Mouse (Mus musculus) heart, embryonic 11.5 days (tissue): ENCODE data around the gene Depdc1b. TPM values are rescaled to one million over a fixed set of nuclear protein-coding genes. Genes with fewer than 3 reads are reported as not detected.

ENCODE experiments used
- ATAC-seq: fragments of 200-750 bp; cut with Nextera tagmentation; replicated peaks from 2 replicates; pipeline ENCODE4 v1.8.0; 2017; ENCODE audit warnings: moderate library complexity; ENCODE audit not compliant: insufficient number of reproducible peaks, low FRiP score, low TSS enrichment
- H3K27ac ChIP-seq: fragments of 300-500 bp; sonication (generic); 2 replicates; pipeline ENCODE4 v1.5.1; 2014; ENCODE audit warnings: mild to moderate bottlenecking, low read depth, low read length
- H3K27me3 ChIP-seq: fragments of 300-500 bp; sonication (generic); 2 replicates; pipeline ENCODE4 v1.6.1; 2014; ENCODE audit warnings: mild to moderate bottlenecking, low read length, mixed read lengths; ENCODE audit not compliant: control insufficient read depth, insufficient read depth
- H3K36me3 ChIP-seq: fragments of 300-500 bp; sonication (generic); 2 replicates; pipeline ENCODE4 v1.6.1; 2014; ENCODE audit warnings: mild to moderate bottlenecking, low read length, moderate library complexity, mixed read lengths; ENCODE audit not compliant: control insufficient read depth, insufficient read depth
- H3K4me1 ChIP-seq: fragments of 300-500 bp; sonication (generic); 2 replicates; pipeline ENCODE4 v1.6.1; 2014; ENCODE audit warnings: low read length; ENCODE audit not compliant: control insufficient read depth, insufficient read depth
- H3K4me2 ChIP-seq: fragments of 300-500 bp; sonication (generic); 2 replicates; pipeline ENCODE4 v1.6.1; 2014; ENCODE audit warnings: mild to moderate bottlenecking, moderate library complexity
- H3K4me3 ChIP-seq: fragments of 300-500 bp; sonication (generic); 2 replicates; pipeline ENCODE4 v1.5.1; 2014; ENCODE audit warnings: low read depth, low read length
- H3K9ac ChIP-seq: fragments of 300-500 bp; sonication (generic); 2 replicates; pipeline ENCODE4 v1.6.1; 2014; ENCODE audit warnings: mild to moderate bottlenecking, low read depth, low read length, moderate library complexity
- H3K9me3 ChIP-seq: fragments of 300-500 bp; sonication (generic); replicated peaks from 2 replicates; pipeline ENCODE4 v1.6.1; 2016; ENCODE audit warnings: low read length; ENCODE audit not compliant: control insufficient read depth
- WGBS: fragments of 180-500 bp; shearing (Covaris S2); extraction: QIAGEN DNeasy Blood & Tissue Kit; methylation state at CpG from one replicate; pipeline ENCODE4 v1.1.7; 2014; ENCODE audit not compliant: insufficient replicate concordance; 5-methylcytosine and 5-hydroxymethylcytosine counted together
- polyA plus RNA-seq: library from polyadenylated mRNA; unstranded; fragments of >200 nt; fragmentation: Nextera tagmentation; extraction: Ambion mirVana; gene quantifications from 2 replicates; pipeline ENCODE4 v1.2.1, GENCODE M21; 2014

Depdc1b gene
- polyA plus RNA-seq, 1 experiment from 2014 or later = 6.7 TPM

DNA sequence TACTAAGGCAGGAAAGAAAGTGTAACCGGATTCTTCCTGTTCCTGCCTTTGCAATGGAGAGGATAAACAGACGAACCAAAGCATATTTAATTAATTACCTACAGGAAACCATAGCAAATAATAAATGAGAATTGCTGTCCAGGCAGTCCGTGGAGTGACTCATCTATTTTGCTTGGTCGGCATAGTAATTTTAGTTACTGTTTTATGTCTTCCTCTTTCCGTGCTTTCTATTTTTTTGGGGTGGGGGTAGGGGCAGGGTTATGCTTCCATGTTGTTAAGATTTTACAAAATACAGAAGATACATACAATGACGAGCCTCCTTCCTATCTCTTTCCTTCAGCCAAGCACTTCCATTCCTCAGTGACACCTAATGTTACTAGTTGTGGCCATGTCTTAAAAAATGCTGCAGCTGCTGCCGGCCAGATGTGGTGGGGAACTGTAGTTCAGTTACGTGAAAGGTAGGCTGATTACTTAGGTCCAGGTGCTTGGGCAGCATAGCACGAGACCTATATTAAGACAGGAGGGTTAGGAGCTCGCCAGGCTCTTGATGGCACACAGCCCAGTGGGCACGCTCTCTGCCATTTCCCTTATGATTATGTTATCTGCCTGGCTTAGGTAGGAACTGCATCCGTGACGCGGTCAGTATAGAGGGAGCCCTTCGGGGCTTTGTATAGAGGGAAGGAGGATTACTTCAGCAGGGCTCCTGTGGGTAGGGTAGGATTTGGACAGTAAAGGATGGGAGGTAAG, 19.3 kb downstream of the Depdc1b start:
- Histone ChIP-seq H3K36me3 (no peaks in the 10 kb centered on the region), H3K9me3 (no peaks in the 10 kb centered on the region), H3K4me1 (no peaks in the 10 kb centered on the region), H3K27ac (no peak overlapping the region), H3K4me2 (no peak overlapping the region), H3K4me3 (no peak overlapping the region), H3K27me3 (no peaks in the 10 kb centered on the region), H3K9ac (no peak overlapping the region)
- ATAC-seq = no peak; the same call in 1 of the 2 replicates
- 78% methylated on average over 15 of the region's 15 CpGs for WGBS

DNA sequence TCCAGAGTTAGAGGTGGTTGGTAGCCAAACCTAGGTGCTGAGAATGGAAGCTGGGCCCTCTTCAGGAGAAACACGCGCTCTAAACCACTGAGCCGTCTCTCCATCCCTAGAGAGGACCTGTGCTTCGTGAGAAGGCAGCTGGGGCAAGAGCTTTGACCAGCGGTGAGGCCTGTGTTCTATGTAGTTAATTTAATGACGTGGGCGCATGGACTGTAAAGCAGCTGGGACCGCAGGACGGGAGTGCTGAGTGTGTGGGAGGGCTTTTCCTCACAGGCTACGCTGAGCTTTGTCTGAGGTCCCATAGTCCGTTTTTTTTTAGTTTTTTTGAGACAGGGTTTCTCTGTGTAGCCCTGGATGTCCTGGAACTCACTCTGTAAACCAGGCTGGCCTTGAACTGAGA, 20.1 kb downstream of the Depdc1b start:
- Histone ChIP-seq H3K4me1 (no peaks in the 10 kb centered on the region), H3K9ac (no peak overlapping the region), H3K9me3 (no peaks in the 10 kb centered on the region), H3K4me2 (no peak overlapping the region), H3K27me3 (no peaks in the 10 kb centered on the region), H3K27ac (no peak overlapping the region), H3K36me3 (no peaks in the 10 kb centered on the region), H3K4me3 (no peak overlapping the region)
- no peak for ATAC-seq
- WGBS = 92% methylated on average over 11 of the region's 11 CpGs

DNA sequence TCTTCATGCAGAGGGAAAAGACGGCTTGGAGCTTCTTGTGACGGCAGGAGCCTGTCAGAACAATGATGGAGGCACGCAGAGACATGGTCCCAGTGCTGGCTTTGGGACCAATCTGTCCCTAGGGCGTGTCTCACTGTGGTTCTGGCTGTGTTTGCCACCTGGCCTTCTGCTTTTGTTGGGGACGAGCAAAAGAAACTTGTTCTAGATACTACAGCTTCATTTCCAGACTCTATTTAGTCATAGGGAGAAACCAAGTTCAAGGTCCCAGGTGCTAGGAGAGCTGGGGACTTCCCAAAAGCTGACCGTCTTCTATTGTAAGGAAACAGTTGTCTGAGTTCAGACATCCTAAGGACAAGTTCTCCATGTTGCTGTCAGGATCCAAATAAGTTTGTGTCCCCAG, 21.2 kb downstream of the Depdc1b start:
- 89% methylated on average over 6 of the region's 6 CpGs for WGBS
- no peak for ATAC-seq
- Histone ChIP-seq H3K9ac (no peak overlapping the region), H3K9me3 (no peaks in the 10 kb centered on the region), H3K4me2 (no peak overlapping the region), H3K27me3 (no peaks in the 10 kb centered on the region), H3K36me3 (no peaks in the 10 kb centered on the region), H3K4me1 (no peaks in the 10 kb centered on the region), H3K27ac (no peak overlapping the region), H3K4me3 (no peak overlapping the region)

DNA sequence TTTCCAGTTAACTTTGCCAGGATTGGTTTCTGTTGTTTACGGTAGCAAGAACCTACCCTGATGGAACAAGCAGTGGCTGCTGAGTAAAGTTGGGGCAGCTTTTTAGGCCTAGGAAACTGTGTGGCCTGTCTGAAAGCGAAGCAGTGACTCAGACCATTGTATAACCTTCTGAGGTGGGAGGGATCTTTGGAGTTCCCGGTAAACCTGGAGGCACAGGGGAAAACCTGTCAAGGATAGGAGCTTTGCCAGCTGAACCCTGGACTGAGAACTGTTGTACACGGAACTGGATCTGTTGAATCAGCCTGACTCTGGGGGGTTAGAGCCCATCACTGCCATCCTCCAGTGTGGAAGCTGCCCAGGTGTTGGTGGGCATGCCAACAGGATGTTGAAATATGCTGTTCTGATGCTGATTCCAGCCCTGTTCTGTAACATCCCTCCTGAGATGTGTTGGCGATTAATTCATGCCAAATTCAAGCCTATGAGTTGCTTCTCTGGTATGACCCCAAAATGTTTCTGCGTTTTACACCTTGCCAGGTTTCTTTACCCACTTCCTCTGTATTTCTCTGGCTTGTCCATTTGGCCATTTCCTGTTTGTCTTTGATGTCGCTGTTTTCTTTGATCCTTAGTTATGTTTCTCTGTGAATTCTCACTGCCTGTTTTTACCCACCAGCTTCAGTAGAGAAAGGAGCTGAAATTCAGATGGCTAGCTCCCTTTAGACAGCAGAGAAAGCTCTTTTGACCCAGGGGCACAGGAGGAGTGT, 22.1 kb downstream of the Depdc1b start:
- 73% methylated on average over 7 of the region's 7 CpGs for WGBS
- H3K27ac ChIP-seq = no peak overlapping the region
- no peak overlapping the region for H3K4me2 ChIP-seq
- H3K9ac ChIP-seq = no peak overlapping the region
- H3K4me1 ChIP-seq = no peaks in the 10 kb centered on the region
- no peaks in the 10 kb centered on the region for H3K27me3 ChIP-seq
- no peak overlapping the region for H3K4me3 ChIP-seq
- ATAC-seq = no peak
- no peaks in the 10 kb centered on the region for H3K36me3 ChIP-seq
- no peaks in the 10 kb centered on the region for H3K9me3 ChIP-seq

DNA sequence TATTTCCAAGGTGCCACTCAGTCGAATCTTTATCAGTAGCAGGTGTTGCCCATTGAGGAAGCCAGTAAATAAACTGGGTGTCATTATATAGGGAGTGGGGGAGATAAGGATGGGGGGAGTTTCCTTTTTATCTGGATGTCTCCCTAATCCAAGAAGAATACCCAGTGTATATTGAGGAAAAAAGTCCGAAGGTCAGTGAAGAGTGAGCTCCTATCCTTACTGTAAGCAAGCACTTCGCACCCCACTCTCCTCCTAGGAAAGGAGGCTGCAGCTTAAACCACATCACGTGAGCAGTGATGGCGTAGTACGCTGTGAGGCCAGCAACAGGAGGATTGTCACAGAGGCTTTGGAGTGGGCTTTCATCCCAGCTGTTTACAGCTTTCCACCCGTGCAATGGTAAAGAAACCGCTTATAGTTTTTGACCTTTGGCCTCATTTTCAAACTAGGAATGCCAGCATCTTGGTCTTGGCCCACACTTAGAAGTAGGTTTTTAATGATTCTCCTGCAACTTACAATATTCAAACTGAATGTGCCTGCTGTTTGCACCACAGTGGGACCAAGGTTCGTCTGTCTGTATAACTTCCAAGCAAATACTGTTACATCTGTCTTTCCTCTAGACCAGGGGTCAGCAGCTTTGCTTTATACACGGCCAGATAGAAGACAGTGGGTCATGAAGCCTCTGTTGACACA, 23.9 kb downstream of the Depdc1b start:
- H3K4me2 ChIP-seq = no peak overlapping the region
- no peaks in the 10 kb centered on the region for H3K36me3 ChIP-seq
- WGBS = 80% methylated on average over 10 of the region's 10 CpGs
- ATAC-seq = no peak
- no peaks in the 10 kb centered on the region for H3K9me3 ChIP-seq
- H3K27me3 ChIP-seq = no peaks in the 10 kb centered on the region
- H3K27ac ChIP-seq = no peak overlapping the region
- no peak overlapping the region for H3K9ac ChIP-seq
- H3K4me3 ChIP-seq = no peak overlapping the region
- H3K4me1 ChIP-seq = no peaks in the 10 kb centered on the region

DNA sequence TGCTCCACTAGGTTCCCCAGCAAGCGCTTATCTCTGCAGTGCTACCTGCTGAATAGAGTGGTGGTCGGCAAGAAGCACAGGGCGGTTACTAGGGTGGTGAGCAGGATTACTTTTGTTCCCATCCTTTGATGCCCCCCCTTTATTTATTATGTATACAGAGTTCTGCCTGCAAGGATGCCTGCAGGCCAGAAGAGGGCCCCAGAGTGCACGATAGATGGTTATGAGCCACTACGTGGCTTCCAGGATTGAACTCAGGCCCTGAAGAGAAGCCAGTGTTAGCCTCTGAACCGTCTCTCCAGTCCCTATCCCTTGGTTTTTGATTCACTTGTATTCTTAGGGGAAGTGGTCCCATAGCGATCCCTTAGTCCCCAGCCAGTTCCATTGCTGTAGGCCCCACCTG, 25.5 kb downstream of the Depdc1b start:
- Histone ChIP-seq H3K4me2 (no peak overlapping the region), H3K27me3 (no peaks in the 10 kb centered on the region), H3K4me1 (no peaks in the 10 kb centered on the region), H3K36me3 (no peaks in the 10 kb centered on the region), H3K27ac (no peak overlapping the region), H3K9me3 (no peaks in the 10 kb centered on the region), H3K9ac (no peak overlapping the region), H3K4me3 (no peak overlapping the region)
- no peak for ATAC-seq
- 73% methylated on average over 7 of the region's 7 CpGs for WGBS

DNA sequence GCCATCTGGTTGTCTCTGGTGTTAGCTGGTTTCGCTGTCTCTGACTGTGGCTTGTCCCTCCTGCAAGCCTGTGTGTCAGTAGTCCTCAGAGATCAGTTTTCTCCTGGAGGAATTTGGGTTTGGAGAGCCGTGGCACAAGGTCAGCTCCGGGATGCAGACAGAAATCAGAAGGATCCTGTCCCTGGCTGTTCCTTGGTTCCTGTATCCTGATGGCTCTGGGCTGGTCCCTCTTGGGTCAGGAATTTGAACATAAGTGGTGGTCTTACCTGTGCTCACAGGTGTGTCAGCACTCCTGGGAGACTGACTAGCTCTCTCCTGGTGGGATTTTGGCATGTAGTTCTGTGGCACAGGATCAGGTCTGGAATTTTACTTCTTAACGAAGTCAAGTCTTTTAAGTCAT, 29.6 kb downstream of the Depdc1b start:
- no peaks in the 10 kb centered on the region for H3K9me3 ChIP-seq
- WGBS = 71% methylated on average over 4 of the region's 4 CpGs
- no peak overlapping the region for H3K4me3 ChIP-seq
- no peaks in the 10 kb centered on the region for H3K4me1 ChIP-seq
- H3K27me3 ChIP-seq = no peaks in the 10 kb centered on the region
- no peak for ATAC-seq
- H3K4me2 ChIP-seq = no peak overlapping the region
- H3K9ac ChIP-seq = no peak overlapping the region
- no peak overlapping the region for H3K27ac ChIP-seq
- H3K36me3 ChIP-seq = no peaks in the 10 kb centered on the region

DNA sequence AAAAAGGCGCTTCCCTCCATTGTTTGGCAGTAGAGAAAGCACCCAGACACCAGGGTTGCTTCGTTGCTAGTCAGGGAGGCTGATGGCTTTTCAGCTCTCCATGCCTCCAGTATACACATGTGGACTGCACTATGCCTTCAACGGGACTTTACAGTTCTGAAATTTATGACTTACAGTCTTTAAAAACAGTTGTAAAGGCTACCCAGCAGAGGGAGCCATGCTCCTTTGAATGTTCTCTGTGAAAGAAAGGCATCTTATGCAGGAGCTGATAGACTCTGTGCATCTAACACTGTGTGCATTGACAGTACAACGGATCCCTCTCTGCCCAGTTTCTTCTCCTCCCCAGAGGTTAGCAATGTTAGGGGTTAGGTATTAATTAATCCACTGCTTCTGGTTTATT, 30.9 kb downstream of the Depdc1b start:
- H3K9me3 ChIP-seq = no peaks in the 10 kb centered on the region
- H3K9ac ChIP-seq = no peak overlapping the region
- WGBS = 53% methylated on average over 4 of the region's 4 CpGs
- H3K27ac ChIP-seq = no peak overlapping the region
- H3K36me3 ChIP-seq = no peaks in the 10 kb centered on the region
- no peak overlapping the region for H3K4me2 ChIP-seq
- no peaks in the 10 kb centered on the region for H3K4me1 ChIP-seq
- no peak overlapping the region for H3K4me3 ChIP-seq
- no peaks in the 10 kb centered on the region for H3K27me3 ChIP-seq
- no peak for ATAC-seq
